Mouse (Mus musculus) heart, postnatal 25 days (tissue): ENCODE measurements around the gene Bdkrb2. TPM values are rescaled to one million over a fixed set of nuclear protein-coding genes. Genes with fewer than 3 reads are reported as not detected.

Experiments used
- DNase-seq: peaks from one replicate; pipeline ENCODE4 v3.0.0; 2022; ENCODE audit warnings: low spot score
- intact Hi-C: fragments of 180-260 bp; cut with DNase I; formaldehyde crosslinking; loops from one replicate; pipeline ENCODE4 v1.15.1; 2025
- total RNA-seq, 2 experiments: library from RNA; stranded (reverse); gene quantifications; 2 replicates each; pipeline ENCODE4 v1.2.3; 2021

Bdkrb2 gene
- total RNA-seq: under 1 TPM; 0.59 to 0.88 TPM

- DNase-seq: no peak
- intact Hi-C loops: no loop called here
These were observed at the start of gene Bdkrb2 for GRCm38 (mm10) chr12:105562936-105563680. Bdkrb2 (plus strand) TSS chr12:105563226.

- intact Hi-C loops: no loop called here
- DNase-seq: no peak
These were observed 48.9 kb upstream of the Bdkrb2 start for GRCm38 (mm10) chr12:105514111-105514510.

GRCm38 (mm10) chr12:105517026-105517675 lies 45.9 kb upstream of the Bdkrb2 start:
- peak; percentile 43 for DNase-seq
- intact Hi-C loops: loop anchor here (2.0 kb wide), 1 partner anchor 18 kb away; no protein-coding TSS in a partner anchor

GRCm38 (mm10) chr12:105519851-105520250 lies 43.2 kb upstream of the Bdkrb2 start:
- intact Hi-C loops: loop anchor here (10.0 kb wide), 1 partner anchor 755 kb away; no protein-coding TSS in a partner anchor
- no peak for DNase-seq

- DNase-seq: no peak
- intact Hi-C loops: loop anchor here (10.0 kb wide), 1 partner anchor 756 kb away; no protein-coding TSS in a partner anchor
These were observed 41.8 kb upstream of the Bdkrb2 start for GRCm38 (mm10) chr12:105521170-105521762.

GRCm38 (mm10) chr12:105523737-105524136 lies 39.3 kb upstream of the Bdkrb2 start:
- intact Hi-C loops: loop anchor here (10.0 kb wide), 1 partner anchor 759 kb away; no protein-coding TSS in a partner anchor
- DNase-seq: no peak

- intact Hi-C loops: loop anchor here (10.0 kb wide), 1 partner anchor 761 kb away; no protein-coding TSS in a partner anchor
- no peak for DNase-seq
These were observed 36.8 kb upstream of the Bdkrb2 start for GRCm38 (mm10) chr12:105526186-105526585.

- intact Hi-C loops: loop anchor here (10.0 kb wide), 1 partner anchor 762 kb away; no protein-coding TSS in a partner anchor
- DNase-seq: peak; percentile 72
These were observed 36.2 kb upstream of the Bdkrb2 start for GRCm38 (mm10) chr12:105526829-105527228.

GRCm38 (mm10) chr12:105529545-105529944 lies 33.5 kb upstream of the Bdkrb2 start:
- intact Hi-C loops: loop anchor here (10.0 kb wide), 1 partner anchor 765 kb away; no protein-coding TSS in a partner anchor
- DNase-seq: peak; percentile 40

GRCm38 (mm10) chr12:105531724-105532371 lies 31.2 kb upstream of the Bdkrb2 start:
- DNase-seq: no peak
- intact Hi-C loops: no loop called here

- intact Hi-C loops: no loop called here
These were observed 28.2 kb upstream of the Bdkrb2 start for GRCm38 (mm10) chr12:105534842-105535241.

GRCm38 (mm10) chr12:105535968-105536760 lies 26.9 kb upstream of the Bdkrb2 start:
- no peak for DNase-seq
- intact Hi-C loops: no loop called here

More at GRCm38 (mm10) chr12:105534842-105535241, 28.2 kb upstream of the Bdkrb2 start:
- DNase-seq: no peak

- DNase-seq: no peak
- intact Hi-C loops: no loop called here
These were observed 25.9 kb upstream of the Bdkrb2 start for GRCm38 (mm10) chr12:105537162-105537561.

GRCm38 (mm10) chr12:105539649-105540048 lies 23.4 kb upstream of the Bdkrb2 start:
- no peak for DNase-seq
- intact Hi-C loops: no loop called here

- no peak for DNase-seq
- intact Hi-C loops: no loop called here
These were observed 21.2 kb upstream of the Bdkrb2 start for GRCm38 (mm10) chr12:105541590-105542402.

GRCm38 (mm10) chr12:105542513-105542912 lies 20.5 kb upstream of the Bdkrb2 start:
- intact Hi-C loops: no loop called here
- DNase-seq: no peak

GRCm38 (mm10) chr12:105543176-105543575 lies 19.9 kb upstream of the Bdkrb2 start:
- DNase-seq: no peak
- intact Hi-C loops: no loop called here

GRCm38 (mm10) chr12:105543751-105544150 lies 19.3 kb upstream of the Bdkrb2 start:
- intact Hi-C loops: no loop called here
- no peak for DNase-seq
